Mouse (Mus musculus) lung, postnatal 0 days (tissue): ENCODE results near the gene Ppp3r2.

ENCODE experiments used
- CTCF ChIP-seq: IDR thresholded peaks from 2 replicates; pipeline ENCODE4 v1.5.1; 2016; ENCODE audit warnings: antibody characterized with exemption, mild to moderate bottlenecking
- EP300 ChIP-seq: IDR thresholded peaks from 2 replicates; pipeline ENCODE4 v1.6.1; 2016; ENCODE audit warnings: antibody characterized with exemption, mild to moderate bottlenecking, control low read depth

- TF ChIP-seq CTCF = no peak
- no peak for TF ChIP-seq EP300
Observed at GRCm38 (mm10) chr4:49729326-49729725, 47.5 kb upstream of the Ppp3r2 start.
